Mouse (Mus musculus) olfactory bulb, adult 2 months (tissue): ENCODE data around the gene Fry. TPM values are rescaled to one million over a fixed set of nuclear protein-coding genes. Genes with fewer than 3 reads are reported as not detected.
A peak's percentile ranks its signal among the peaks of the same experiment; 100 is the strongest.

Experiments used
- H3K27ac ChIP-seq: fragments of 200-500 bp; 2 replicates; pipeline ENCODE4 v1.5.1; 2012; ENCODE audit warnings: low read depth, low read length; ENCODE audit not compliant: insufficient read depth
- H3K4me1 ChIP-seq: fragments of 200-500 bp; 2 replicates; pipeline ENCODE4 v1.6.1; 2012; ENCODE audit warnings: low read length; ENCODE audit not compliant: control insufficient read depth, insufficient read depth
- H3K4me3 ChIP-seq: fragments of 200-500 bp; 2 replicates; pipeline ENCODE4 v1.5.1; 2012; ENCODE audit warnings: mild to moderate bottlenecking, low read depth, low read length, moderate library complexity; ENCODE audit not compliant: insufficient read depth
- CTCF ChIP-seq: fragments of 200-500 bp; IDR thresholded peaks from 2 replicates; pipeline ENCODE4 v1.5.1; 2012; ENCODE audit warnings: low read depth, mild to moderate bottlenecking, low read length, moderate library complexity; ENCODE audit not compliant: insufficient read depth
- POLR2A ChIP-seq: fragments of 200-500 bp; IDR thresholded peaks from 2 replicates; pipeline ENCODE4 v1.6.1; 2012; ENCODE audit warnings: mild to moderate bottlenecking, low read depth, low read length, moderate library complexity; ENCODE audit not compliant: insufficient read depth
- WGBS: fragments of 180-500 bp; shearing (Covaris S2); methylation state at CpG from one replicate; pipeline ENCODE4 v1.1.7; 2018; 5-methylcytosine and 5-hydroxymethylcytosine counted together
- polyA plus RNA-seq: library from polyadenylated mRNA; stranded (reverse); fragments of >200 nt; gene quantifications from 2 replicates; pipeline ENCODE4 v1.2.4, GENCODE M21; 2012; ENCODE audit warnings: low replicate concordance; ENCODE audit not compliant: missing spikeins, insufficient read depth, insufficient read length

Fry gene
- polyA plus RNA-seq, 1 experiment = not detected

DNA sequence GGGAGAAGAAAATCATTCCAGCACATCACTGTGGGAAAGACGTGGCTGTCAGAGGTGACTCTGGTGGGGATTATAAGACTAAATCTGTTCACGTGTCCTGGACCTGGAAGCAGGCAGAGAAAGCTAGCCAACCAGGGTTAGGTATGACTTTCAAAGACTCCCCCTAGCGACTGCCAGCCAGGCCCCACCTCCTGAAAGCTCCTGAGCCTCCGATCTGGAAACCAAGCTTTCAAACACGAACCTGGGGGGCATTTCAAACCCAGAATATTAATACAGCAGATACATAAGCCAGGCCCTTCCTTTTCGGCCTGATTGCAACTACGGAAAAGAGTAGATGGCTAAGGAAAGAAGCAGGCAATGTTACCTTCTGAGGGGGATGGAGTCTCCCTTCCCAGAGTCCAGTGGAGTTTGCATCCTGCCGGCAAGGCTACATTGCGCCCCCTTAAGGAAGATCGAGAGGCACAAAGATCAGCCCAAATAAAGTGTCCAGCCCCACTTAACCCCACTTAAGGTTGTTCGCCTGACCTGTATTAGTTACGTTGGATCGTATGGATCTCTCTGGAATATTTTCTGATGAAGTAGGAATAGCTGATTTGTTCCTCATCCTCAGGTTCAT lies 284.5 kb downstream of the Fry start:
- no peaks in the 10 kb centered on the region for H3K4me1 ChIP-seq
- WGBS = 42% methylated on average over 13 of the region's 13 CpGs
- no peak for TF ChIP-seq POLR2A
- no peak for TF ChIP-seq CTCF

DNA sequence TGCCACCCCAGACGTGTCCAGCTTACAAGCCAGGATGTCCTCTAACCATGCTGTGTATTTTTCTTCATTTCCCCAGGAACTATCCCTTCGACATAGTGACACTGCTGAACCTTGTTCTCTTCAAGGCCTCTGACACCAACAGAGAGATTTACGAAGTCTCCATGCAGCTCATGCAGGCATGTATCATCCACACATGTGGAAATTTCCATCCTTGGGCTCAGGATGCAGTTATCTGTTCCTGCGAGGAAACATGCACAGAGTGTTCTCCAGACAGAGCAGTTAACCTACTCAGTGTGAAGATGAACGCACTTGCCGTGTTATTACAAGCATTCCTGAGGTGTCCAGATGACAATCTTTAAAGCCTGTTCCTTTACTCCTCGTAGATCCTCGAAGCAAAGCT lies 286.4 kb downstream of the Fry start:
- no peak for TF ChIP-seq CTCF
- no peak for TF ChIP-seq POLR2A
- Histone ChIP-seq H3K4me1 (peaks cover 4% of the 10 kb centered on the region), H3K27ac (no peak overlapping the region), H3K4me3 (no peak overlapping the region)
- WGBS = 79% methylated on average over 8 of the region's 8 CpGs

More for the DNA sequence above, 284.5 kb downstream of the Fry start:
- Histone ChIP-seq H3K4me3 (no peak overlapping the region), H3K27ac (no peak overlapping the region)

GRCm38 (mm10) chr5:150408979-150409378 lies 290.5 kb downstream of the Fry start:
- no peak overlapping the region for H3K27ac ChIP-seq
- 88% methylated on average over 8 of the region's 8 CpGs for WGBS
- TF ChIP-seq CTCF = no peak
- H3K4me1 ChIP-seq = peaks cover 4% of the 10 kb centered on the region
- no peak overlapping the region for H3K4me3 ChIP-seq

DNA sequence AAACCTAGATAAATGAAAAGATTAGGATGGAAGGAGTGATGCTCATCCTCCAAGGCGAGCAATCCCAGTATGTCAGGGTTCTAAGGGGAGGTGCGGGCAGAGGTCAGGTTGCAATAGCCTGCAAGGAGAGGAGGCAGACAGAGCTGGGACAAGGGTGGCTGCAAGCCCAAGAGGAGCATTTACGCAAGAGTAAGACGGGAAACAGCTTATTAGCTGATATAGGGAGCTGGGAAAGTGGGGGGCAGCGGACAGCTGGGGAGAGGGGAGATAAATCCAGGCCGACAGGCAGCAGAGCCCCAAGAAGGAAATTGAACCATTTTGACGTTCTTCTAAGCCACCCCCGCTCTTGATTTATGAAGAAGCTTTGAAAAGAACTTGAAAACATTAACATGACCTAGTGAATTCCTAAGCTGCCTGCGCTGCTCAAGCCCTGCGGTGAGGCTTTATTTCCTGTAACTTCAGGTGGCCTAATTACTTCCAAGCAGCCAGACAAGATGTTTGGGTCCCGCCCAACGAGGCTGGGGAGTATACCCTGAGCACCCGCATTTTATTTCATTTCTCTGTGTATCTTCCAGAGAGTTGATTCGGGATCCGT lies 291.1 kb downstream of the Fry start:
- H3K4me1 ChIP-seq = peaks cover 4% of the 10 kb centered on the region
- no peak overlapping the region for H3K4me3 ChIP-seq
- H3K27ac ChIP-seq = no peak overlapping the region
- no peak for TF ChIP-seq CTCF
- TF ChIP-seq POLR2A = no peak
- WGBS = 63% methylated on average over 15 of the region's 15 CpGs

- peaks cover 4% of the 10 kb centered on the region for H3K4me1 ChIP-seq
- no peak overlapping the region for H3K27ac ChIP-seq
- TF ChIP-seq CTCF (no peak), POLR2A (no peak)
- 83% methylated on average over 12 of the region's 12 CpGs for WGBS
- H3K4me3 ChIP-seq = no peak overlapping the region
Observed at GRCm38 (mm10) chr5:150412750-150413450, 294.5 kb downstream of the Fry start.

GRCm38 (mm10) chr5:150414823-150415222 lies 296.4 kb downstream of the Fry start:
- no peak for TF ChIP-seq POLR2A
- no peak for TF ChIP-seq CTCF
- H3K4me1 ChIP-seq = no peaks in the 10 kb centered on the region
- H3K4me3 ChIP-seq = no peak overlapping the region
- no peak overlapping the region for H3K27ac ChIP-seq

GRCm38 (mm10) chr5:150417223-150417622 lies 298.8 kb downstream of the Fry start:
- no peak overlapping the region for H3K4me3 ChIP-seq
- no peak for TF ChIP-seq CTCF
- no peak for TF ChIP-seq POLR2A
- H3K27ac ChIP-seq = no peak overlapping the region
- H3K4me1 ChIP-seq = no peaks in the 10 kb centered on the region
- WGBS = 93% methylated on average over 2 of the region's 2 CpGs

DNA sequence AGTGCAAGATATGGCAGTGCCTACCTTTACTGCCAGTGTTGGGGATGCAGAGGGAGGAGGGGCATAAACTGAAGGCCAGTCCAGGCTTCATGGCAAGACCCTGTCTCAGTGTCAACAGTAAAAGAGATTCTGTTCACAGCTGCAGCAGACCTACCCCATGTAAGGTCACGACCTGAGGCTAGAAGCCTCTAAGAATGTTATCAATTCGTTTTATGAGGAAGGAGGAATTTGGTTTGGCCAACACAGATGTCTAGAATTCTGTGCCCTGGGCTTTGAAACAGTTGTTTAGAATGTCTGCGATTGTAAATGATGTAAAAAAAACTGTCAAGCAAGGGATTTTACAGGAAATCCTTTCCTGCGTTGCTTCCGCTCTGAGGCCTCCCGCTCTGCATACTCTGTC lies 299.6 kb downstream of the Fry start:
- TF ChIP-seq POLR2A (no peak), CTCF (no peak)

DNA sequence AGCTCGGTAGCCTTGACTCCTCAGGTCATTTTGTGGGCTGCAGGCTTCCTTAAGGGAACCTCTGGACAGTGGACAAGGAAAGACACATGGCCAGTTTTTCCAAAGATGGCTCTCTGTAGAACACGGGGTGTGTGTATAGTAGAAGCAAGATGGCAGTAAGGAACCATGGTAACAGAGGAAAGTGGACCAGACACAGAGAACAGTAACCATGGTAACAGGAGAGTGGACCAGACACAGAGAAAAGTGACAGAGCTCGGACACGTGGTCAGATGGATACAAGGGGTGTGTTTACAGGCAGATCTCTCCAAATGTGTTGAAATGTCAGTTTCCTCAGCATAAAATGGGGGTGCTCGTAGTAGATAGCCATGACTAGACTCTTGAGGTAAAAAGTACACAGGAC lies 306.6 kb downstream of the Fry start:
- H3K4me3 ChIP-seq = no peak overlapping the region
- 77% methylated on average over 5 of the region's 5 CpGs for WGBS
- TF ChIP-seq POLR2A (no peak), CTCF (no peak)
- no peaks in the 10 kb centered on the region for H3K4me1 ChIP-seq
- no peak overlapping the region for H3K27ac ChIP-seq

More for the DNA sequence above, 299.6 kb downstream of the Fry start:
- Histone ChIP-seq H3K4me1 (no peaks in the 10 kb centered on the region), H3K27ac (no peak overlapping the region), H3K4me3 (no peak overlapping the region)
- WGBS = 74% methylated on average over 6 of the region's 6 CpGs

DNA sequence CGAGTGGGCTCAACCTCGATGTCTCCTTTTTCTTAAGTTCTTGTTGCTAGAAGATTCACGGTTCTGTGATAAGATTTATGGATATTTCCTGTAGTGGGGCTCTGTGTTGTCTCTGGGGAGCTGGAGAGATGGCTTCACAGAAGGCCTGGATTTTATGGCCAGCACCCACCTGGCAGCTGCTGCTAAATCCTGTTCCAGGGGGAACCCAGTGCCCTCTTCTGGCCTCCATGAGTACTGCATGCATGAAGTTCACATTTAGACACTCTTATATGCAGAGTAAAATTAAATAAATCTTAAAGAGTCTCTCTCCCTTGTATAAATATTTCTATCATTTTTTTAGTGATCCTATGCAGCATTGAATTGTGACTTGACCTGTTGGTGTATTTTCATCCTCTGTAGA lies 308.1 kb downstream of the Fry start:
- H3K27ac ChIP-seq = no peak overlapping the region
- 94% methylated on average over 3 of the region's 3 CpGs for WGBS
- peak; percentile 37; the same call in 1 of the 2 replicates for TF ChIP-seq CTCF
- no peak for TF ChIP-seq POLR2A
- H3K4me1 ChIP-seq = no peaks in the 10 kb centered on the region
- H3K4me3 ChIP-seq = no peak overlapping the region
